Mouse (Mus musculus): Measurements from ENCODE around the gene Pam.

Gene Pam

DNA sequence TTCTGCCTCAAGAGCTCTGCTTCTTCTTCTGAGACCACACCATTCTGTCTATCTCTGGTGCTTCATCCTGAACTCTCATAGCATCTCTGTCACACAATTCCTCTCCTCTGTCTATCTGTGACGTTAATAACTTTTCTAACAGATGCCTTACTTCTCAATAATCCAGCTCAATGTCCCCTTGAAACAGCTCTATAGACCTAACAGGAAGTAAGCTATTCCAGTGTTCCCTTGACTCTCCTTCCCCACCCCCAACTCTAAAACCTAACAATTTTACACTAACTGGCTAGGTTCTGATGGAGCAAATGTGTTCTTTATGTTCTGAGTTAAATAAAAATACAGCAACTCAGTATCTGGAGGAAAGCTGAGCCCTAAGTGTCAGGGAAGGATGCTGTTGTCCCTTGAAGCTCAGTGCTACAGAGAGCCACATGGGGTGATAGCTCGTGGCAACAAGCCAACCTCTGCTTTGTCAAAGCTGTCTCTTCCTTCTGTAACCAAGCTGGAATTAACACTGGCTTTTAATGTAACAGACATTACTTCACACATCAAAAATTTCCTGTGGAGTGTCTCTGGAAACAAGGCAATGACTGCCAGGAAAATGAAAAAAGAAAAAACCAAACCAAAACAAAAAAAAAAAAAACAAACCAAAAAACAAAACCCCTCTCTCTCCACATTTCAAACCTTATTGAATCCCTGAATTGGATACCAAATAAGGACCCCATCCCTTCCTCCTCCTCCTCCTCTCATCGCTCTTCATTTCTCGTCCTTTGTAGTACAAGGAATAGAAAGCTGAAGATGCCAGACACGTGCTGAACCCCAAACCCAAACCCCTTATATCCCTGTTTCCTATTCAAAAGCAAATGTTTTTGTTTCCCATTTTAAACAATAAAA lies 261.7 kb downstream of the Pam start:
- DNase-seq (ENCODE audit: low spot score in 2 of 2): no peak

DNA sequence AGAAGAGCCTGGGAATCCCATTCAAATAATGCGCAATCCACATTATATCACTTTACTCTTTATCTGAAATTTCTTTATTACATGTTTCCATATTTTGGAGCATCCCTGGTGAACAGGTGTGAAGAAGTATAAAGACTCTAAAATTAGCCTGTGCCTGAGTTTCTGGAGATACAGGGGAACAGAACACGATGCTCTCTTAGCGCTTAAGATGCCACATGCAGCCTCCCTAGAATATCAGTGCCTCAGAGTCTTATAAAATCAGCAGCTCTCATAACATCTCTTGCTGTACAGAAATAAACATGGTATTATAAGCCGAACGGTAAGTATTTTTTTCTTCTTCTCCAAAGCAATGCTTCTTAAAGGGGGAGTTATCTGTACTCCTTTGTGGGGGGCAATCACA lies 267.4 kb downstream of the Pam start:
- DNase-seq (ENCODE audit: low spot score in 2 of 2): no peak

DNA sequence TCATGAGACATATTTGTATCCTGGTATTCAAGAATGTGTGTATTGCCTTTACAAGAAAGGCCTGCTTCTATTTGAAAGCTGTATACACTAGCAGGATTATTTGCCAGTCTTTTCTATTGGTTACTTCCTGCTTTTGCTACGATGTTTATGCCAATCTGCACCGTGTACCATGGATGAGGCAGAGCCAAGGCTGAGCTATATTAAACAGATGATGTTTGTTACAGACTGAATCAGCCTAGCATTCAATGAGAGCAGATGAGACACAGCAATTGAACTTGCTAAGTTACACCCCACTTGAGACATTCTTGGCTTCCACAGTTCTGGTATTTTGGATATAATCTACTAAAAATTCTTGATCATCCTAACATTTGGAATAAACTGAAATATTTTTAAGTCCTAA lies 267.9 kb downstream of the Pam start:
- no peak for DNase-seq (ENCODE audit: low spot score in 2 of 2)

DNA sequence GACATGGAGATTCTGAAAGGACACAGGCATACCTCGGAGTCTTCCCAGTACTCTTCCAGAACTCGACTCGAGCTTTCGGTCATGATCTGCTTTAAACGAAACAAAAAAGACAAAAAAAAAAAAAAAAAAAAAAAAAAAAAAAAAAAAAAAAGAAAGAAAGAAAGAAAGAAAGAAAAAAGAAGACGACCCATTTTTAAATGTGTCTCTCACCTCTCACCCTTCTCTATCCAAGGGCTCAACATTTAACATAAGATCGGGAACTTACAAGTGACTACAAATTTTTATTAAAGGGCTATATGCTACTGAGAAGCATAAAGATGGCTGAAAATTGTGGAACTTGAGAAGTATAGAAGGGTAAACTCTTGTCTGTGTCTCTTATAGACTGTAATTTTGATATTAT lies 272.5 kb downstream of the Pam start:
- DNase-seq (ENCODE audit: low spot score in 2 of 2): no peak

DNA sequence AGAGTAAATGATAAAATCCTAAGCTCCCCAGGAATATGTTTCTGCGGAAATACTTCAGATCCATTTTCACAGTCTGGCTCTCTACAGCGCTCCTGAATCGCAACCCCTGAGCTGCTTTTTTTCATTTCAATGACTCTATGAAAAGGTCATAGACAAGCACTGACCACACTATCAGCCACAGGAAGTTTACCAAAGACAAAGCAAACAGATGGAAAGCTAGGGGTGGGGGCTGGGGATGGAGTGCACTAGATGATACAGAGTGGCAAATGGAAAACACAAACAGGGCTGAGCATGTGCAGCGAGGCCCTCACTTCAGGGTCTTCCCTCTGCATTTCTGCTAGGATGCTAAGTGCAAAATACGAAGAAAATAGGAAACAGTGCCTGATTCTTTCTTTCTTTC lies 273.2 kb downstream of the Pam start:
- DNase-seq (ENCODE audit: low spot score in 2 of 2): no peak

DNA sequence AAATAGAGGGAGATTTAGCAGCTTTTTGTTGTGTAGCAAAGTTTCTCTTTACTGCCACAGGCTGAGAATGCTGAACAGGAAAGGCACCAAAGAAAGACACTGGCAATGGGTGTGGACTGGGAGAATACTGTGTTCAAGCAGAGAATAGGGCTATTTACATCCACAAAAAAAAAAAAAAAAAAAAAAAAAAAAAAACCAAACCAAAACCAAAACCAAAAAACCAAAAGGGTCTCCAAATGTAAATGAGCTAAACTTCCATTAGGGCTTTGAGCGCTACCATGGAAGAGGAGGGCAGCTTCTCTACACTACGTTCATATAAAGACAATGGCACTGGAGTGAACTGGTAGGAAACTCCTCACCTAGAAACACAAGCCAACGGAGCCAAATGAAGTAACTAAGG lies 274.2 kb downstream of the Pam start:
- no peak for DNase-seq (ENCODE audit: low spot score in 2 of 2)

DNA sequence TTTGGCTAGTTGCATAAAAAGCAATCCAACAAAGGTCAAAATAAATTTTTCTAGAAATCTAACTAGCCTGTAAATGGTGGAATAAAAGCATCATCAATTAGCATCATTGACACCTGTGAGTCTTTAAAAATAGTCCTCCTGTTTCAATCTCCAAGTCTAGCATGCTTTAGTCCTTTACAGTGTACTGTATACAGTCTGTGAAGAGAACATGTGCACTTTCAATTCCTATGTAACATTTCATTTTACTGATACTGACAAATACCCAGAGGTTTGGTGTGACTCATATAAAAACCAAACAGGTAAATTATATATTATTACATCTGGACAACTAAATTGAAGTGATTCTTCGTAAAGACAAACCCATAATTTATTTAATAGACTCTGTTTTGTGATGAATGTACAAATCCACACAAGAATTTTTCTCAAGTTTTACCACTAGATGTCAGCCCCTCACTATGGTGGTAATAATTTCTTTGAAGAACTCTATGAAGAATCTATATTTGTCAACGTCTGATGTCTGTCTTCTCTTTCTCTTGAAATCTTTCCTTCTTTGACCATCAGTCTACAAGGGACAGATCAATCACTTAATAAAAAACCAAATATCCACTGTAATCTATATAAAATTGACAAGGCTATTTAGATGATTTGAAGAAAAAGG lies 286.1 kb downstream of the Pam start:
- no peak for DNase-seq (ENCODE audit: low spot score in 2 of 2)

DNA sequence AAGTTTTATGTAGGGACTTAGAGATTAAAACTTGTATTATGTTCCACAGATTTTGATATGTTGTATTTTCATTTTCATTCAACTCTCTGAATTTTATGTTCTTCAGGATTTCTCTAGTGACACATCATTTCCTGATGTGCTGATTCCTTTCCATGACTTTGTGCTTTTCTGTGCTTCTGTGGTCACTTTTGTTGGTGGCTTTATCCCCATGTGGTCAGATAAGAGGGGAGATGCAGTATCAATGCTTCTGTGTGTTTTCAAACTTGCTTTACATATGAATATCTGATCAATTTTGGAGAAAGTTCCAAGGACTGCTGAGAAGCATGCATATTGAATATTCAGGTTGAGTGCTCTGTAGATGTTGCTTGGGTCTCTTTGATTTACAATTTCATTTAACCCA lies 290.9 kb downstream of the Pam start:
- no peak for DNase-seq (ENCODE audit: low spot score in 2 of 2)

DNA sequence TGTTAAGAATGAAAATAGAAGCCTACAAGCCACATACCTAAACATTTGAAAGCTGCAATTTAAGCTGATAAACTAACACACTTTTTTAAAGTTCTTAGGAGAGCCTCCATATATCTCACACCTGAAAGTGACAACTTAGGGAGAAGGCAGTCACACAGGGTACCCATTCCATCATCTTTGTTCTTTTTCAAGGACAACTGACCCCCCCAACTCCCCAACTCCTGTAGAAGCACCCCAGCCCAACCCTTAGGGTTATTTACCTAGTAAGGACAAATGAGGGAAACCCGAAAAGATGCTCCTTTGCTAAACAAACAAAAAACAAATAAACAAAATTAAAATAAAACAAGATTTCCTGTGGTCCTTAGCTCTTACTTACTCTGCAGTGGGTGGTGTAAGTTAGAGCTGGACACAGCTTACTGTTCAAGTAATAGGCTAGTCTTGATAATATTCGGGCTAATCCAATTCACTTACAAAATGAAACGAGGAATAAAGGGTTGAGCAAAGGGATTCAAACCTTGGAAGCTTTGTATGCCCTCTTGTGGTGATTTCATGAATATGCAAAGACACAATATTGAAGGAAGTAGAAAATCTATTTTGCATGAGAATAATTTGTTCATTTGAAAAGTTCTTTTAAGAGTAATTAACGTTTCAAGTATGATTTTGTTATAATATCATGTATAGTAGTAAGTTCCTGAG lies 293.1 kb downstream of the Pam start:
- DNase-seq (ENCODE audit: low spot score in 2 of 2): no peak

DNA sequence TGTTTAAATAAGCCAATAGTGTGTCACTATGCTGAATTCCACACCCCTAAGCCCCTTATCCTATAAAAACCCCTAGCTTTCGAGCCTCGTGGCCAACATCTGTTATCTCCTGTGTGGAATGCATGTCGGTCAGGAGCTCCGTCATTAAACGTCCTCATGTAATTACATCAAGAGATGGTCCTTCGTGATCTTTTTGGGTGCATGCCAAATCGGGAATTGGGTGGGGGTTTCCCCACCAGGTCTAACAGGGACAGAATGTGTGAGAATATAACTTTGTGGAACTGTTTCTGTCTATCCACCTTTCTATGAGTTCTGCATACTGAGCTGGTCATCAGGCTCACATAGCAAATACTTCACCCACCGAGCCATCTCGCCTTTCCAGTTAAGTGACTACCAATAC lies 299.5 kb downstream of the Pam start:
- no peak for DNase-seq (ENCODE audit: low spot score in 2 of 2)

DNA sequence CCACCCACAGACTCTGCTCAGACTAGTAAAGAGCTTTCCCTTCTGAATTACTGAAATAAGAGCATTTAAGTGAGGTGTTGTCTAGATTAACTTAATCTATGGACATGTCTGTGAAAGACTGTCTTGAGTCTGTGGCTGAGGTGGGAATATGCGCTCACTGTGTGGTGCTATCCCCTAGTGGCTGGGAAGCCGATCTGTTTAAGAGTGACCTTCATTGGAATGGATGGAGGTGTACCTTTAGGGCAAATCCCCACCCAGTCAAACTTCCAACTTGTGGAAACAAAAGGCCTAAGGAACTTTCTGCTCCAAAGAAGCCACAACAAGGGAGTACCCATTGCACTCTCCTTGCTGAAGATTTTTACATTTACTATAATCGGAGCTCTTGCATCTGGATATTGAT lies 301.3 kb downstream of the Pam start:
- DNase-seq (ENCODE audit: low spot score in 2 of 2): no peak

DNA sequence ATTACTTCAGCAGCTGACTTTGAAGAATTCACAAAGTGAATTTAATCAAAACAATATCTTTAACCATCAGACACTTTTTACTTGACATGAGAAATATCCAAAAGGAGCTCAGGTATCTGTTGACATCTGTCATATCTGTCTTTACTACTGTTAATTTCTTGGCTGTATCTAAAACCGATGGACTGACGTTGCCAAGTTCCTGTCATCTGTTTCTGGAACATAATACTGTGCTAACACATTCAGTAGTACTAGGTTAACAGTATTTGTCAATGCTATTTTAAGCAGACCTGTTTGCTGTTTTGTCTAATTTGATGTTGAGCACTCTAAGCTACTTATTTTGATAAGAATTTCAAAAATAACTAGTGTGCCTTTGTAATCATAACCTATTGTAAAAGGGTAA lies 307.0 kb downstream of the Pam start:
- DNase-seq (ENCODE audit: low spot score in 2 of 2): no peak

DNA sequence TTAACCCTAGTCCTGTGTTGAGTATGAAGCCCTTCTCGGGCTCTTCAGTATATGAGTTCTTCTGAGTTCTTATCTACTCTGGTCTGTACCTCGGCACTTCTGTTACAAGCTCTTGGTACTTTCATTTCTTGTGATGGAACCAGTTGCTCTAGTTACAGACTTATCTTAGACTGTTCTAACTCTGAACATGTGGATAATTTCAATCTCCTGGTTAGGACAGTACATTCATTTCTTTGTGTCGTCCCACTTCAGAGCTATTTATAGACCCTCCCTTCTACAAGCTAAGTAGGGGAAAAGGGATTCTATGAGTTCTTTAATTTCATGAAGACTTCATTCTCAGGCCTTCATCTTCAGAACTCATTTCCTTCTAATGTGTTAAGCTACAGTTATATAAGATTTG lies 307.8 kb downstream of the Pam start:
- DNase-seq (ENCODE audit: low spot score in 2 of 2): no peak

DNA sequence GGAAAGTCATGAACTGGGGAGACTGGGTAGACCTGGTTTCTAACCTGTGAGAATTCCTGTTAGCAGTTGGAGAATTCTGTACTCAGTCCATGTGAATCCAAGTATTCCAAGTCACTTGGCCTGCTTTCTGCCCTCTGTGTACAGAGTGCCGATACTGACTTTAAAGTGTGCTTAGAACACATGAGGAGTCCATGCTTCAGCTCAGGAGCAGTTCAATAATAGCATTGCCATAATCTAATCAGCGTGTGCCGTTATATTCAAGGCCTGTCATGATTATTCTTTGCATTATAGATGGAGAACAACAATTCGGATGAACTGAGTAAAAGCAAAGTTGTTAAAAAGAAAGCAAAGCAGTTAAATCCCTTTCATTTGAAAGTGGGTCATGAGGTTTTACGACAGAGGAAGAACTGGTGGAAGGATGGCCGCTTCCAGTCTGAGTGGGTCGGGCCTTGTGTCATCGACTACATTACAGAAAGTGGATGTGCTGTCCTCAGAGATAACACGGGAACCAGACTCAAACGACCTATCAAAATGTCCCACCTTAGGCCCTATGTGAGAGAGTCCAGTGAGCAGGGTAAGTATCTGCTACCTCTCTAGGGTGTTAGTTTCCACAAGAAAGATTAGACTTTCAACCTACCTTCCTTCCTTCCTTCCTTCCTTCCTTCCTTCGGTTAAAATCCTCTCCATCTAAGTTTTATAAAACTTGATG lies 309.6 kb downstream of the Pam start:
- no peak for DNase-seq (ENCODE audit: low spot score in 2 of 2)

DNA sequence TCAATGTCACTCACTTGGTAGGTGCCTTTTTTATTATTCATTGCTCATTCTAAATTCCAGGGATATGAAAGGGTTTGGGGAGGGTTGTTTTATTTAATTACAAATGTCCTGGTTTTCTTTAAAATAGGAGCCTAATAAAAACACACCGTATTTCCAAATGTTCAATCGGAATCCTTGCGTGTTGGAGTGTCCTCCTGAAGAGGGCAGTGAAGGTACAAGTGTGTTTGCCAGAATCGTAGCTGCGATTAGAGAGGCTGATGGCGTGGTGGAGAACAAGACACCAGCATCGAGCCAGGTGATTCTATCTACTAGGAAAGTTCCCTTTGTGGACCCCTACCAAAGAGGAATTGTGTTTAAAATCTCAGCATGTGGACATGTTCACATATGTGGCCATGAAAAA lies 310.5 kb downstream of the Pam start:
- no peak for DNase-seq (ENCODE audit: low spot score in 2 of 2)

DNA sequence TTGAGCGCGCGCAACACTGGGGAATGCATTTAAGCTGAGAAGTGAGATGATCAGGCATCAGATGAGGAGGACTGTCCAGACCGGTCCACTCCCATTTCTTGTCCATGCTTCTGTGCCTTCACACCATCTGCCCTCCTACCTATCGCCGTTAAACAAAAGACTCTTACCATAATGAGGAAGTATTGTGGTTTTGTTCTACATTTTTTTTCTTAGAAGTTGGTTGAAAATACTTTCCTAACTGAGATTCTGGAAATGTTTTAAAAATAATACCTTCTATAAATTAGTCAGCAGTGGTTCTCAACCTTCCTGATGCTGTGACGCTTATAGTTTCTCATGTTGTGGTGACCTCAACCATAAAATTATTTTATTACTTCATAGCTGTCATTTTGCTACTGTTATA lies 313.8 kb downstream of the Pam start:
- no peak for DNase-seq (ENCODE audit: low spot score in 2 of 2)

DNA sequence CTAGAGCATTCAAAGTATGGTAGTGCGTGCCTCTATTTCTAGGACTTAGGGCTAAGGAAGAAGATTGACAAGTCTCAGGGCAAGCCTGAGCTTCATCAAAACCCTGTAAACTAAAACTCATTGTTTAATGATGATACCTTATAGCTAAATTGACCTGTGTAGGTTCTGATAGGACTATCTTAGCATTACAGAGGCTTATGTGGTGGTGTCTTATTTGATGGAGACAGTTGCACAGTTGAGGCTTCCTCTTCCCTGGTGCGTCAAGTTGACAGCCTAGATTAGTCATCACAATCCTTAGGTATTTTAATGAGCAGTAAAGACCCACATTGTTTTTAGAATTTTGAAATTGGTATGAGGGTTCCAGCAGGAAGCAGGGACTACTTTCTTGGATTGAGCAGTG lies 321.5 kb downstream of the Pam start:
- no peak for DNase-seq (ENCODE audit: low spot score in 2 of 2)

DNA sequence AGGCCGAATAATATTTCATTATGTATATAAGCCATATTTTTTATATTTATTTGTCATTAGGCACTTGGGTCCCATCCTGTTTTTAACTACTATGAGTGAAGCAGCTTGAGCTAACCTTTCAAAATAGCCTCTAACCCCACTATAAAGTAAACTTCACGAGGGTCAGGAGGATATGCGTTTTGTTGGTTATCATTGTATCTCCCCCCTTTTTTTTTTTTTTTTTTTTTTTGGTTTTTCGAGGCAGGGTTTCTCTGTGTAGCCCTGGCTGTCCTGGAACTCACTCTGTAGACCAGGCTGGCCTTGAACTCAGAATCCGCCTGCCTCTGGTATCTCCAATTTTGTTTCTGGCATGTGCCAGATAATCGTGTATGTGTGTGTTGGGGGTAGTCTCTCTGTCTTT lies 322.1 kb downstream of the Pam start:
- no peak for DNase-seq (ENCODE audit: low spot score in 2 of 2)

DNA sequence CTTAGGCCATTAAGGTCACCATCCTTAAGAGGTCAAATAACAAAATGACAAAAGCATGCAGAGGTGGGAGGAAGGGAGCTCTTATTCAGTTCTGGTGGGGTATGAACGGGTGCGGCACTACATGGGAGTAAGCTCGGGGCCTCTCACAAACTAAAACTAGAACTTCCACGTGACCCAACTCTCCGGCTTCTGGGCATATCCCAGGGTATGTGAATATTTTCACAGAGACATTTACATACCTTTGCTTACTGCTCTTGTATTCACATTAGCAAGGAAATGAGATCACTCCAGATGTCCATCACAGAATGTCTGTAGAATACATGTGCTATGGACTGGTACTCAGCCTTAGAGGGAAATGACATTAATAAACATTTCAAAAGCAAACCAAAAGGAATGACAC lies 323.7 kb downstream of the Pam start:
- no peak for DNase-seq (ENCODE audit: low spot score in 2 of 2)

DNA sequence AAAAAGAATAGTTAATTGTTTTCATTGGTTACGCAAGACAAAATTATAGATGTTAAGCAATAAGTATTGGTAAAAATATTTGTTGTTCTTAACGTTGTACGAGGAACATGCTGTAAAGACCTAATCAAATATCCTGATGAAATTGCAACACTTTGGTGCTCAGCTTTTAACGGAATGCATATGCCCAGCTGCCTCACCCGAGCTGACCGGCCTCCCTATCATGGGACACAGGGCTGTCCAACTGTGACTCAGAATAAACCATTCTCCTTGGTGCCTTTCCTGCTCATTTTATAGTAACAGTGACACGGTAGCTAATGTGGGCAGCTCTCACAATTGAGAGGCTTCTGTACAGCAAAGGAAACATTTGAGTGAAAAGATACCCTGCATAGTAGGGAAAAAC lies 324.3 kb downstream of the Pam start:
- no peak for DNase-seq (ENCODE audit: low spot score in 2 of 2)

DNA sequence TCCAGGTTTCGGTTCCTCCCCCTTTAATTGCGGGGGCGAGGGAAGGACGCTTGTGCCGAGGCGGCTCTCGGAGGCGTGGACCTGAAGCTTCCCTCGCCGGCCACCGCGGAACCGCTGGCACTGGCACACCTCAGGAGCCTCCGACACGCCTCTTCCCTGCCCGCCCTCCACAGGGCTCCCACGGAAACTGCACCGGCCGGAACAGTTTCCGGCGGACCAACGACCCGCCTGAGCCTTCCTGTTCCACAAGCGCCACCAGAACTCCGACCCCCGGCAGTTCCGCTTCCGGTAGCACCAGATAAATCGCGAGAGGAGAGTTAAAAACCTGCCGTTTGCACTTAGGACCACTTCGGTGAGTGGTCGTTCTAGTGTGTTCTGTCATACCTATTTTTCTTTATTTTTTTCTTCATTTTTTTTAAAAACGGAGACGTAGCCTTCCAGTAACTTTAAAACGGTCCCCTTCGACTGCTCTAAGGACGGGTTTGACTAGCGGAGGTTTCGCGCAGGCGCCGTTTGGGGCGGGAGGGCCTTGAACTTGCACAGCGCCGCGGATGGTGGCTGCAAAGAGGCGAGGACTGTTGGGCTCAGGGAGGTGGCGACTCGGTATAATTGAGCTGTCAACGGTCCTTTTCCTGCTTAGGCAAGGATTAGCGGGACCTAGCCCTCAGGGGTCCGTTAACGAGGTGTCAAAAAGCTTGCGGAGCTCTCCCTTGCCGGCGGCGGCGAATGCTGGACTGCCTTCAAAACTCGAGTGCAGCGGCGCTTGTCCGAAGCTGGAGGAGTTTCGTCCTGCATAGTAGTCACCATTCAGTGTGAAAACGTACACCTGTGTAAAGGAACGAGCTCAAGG lies 325.3 kb downstream of the Pam start, which contains the start of the genes Gin1 and Ppip5k2:
TSS of gene Gin1 (plus strand) at position 269 of the 850 bp plus-strand sequence.
TSS of gene Ppip5k2 (minus strand) at position 508 of the 850 bp plus-strand sequence.
- DNase-seq (ENCODE audit: low spot score in 2 of 2): peak; percentile 90 to 92

Data from urinary bladder, adult 18-20 months (tissue).